Mouse (Mus musculus) brain, adult 10 weeks (tissue): ENCODE results near the gene Acsl1. TPM values are rescaled to one million over a fixed set of nuclear protein-coding genes. Genes with fewer than 3 reads are reported as not detected.

ENCODE experiments used
- polyA plus RNA-seq: library from polyadenylated mRNA; stranded (reverse); fragments of 350-450 nt; fragmentation: Illumina TruSeq; extraction: RNeasy Lipid Tissue Mini Kit (QIAGEN cat#74804); gene quantifications from one replicate; pipeline ENCODE4 v1.2.3, GENCODE M21; 2015; ENCODE audit warnings: low read depth, low replicate concordance

Acsl1 gene
- polyA plus RNA-seq = 37.4 TPM

GRCm38 (mm10) chr8:46470792-46471781 is at the start of gene Acsl1:
Gene Acsl1 (plus strand): TSS chr8:46471037.

DNA sequence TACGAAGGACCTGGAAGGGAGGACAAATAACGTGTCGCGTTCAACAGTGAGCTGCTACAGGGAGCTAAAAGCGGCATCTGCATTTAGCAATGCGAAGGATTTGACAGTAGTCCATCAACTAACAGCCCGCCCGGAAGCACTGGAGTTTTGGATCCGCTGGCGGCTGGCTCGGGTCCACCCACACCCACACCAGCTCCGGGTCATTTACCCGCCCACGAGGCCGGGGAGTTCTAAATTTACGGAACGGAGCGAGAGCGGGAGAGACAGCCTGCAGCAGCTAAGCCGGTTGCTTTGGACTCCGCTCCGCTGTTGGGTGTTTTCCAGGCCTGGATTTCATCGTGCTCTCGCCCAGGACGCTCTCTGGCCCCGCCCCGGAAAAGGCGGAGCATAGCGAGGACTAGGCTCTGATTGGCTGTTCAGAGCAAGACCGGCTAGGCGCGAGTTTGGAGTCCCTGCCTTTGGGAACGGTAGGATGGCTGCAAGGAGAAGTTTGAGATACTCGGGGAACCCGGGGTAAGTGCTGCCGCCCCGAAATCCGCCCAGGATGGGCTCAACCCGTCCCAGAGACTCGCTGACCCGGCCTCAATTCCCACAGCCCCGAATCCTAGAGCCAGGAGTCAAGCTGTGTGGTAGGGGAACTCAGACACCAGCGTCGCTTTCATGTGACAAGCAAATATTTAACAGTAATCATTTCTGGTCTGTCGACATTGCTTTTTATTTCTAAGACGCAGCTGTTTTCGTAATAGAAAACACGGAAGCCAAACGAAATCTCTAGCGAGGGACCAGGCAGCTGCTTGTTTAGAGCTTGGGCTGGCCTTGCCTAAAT is 81.0 kb downstream of the Acsl1 start, which contains the start of gene Cenpu:
Cenpu (plus strand) TSS at position 414 of the 826 bp plus-strand sequence.

Other genes starting within 250 kb of the Acsl1 start
- gene Helt, start 176.4 kb upstream of the Acsl1 start, polyA plus RNA-seq = not detected
- gene Cenpu, start 81.0 kb downstream of the Acsl1 start, polyA plus RNA-seq = 3.6 TPM
- 4.7 TPM for gene Primpol, start 146.2 kb downstream of the Acsl1 start, polyA plus RNA-seq
- 11.8 TPM for gene Casp3, start 146.3 kb downstream of the Acsl1 start, polyA plus RNA-seq